Mouse (Mus musculus) G1E (cell line): ENCODE measurements at regions not wholly inside any gene's neighbourhood (a gene's known extent, or its start where the extent isn't known, plus 50 kb on each side); places are given as distances from the start of the nearest gene placed in this dataset.

Source experiments
- CTCF ChIP-seq: IDR thresholded peaks from 2 replicates; pipeline ENCODE4 v1.5.1; 2012; ENCODE audit warnings: low read depth, low read length, inconsistent platforms, mixed read lengths
- GATA1 ChIP-seq: IDR thresholded peaks from 2 replicates; pipeline ENCODE4 v1.6.1; 2012; ENCODE audit warnings: borderline replicate concordance, low read length, inconsistent platforms, mixed read lengths
- GATA2 ChIP-seq: IDR thresholded peaks from 2 replicates; pipeline ENCODE4 v1.6.1; 2012; ENCODE audit warnings: low read depth, low read length, inconsistent platforms, borderline replicate concordance
- POLR2AphosphoS5 ChIP-seq: IDR thresholded peaks from 2 replicates; pipeline ENCODE4 v1.6.1; 2012; ENCODE audit warnings: low read depth, low read length, inconsistent platforms; ENCODE audit not compliant: insufficient replicate concordance
- TAL1 ChIP-seq: conservative IDR thresholded peaks from 2 replicates; pipeline ENCODE4 v1.6.1; 2012; ENCODE audit warnings: low read depth, low read length, inconsistent platforms, mixed read lengths

- no peak for TF ChIP-seq CTCF
- no peak for TF ChIP-seq GATA2
- no peak for TF ChIP-seq POLR2AphosphoS5
- TF ChIP-seq GATA1 = no peak
- no peak for TF ChIP-seq TAL1
Measured at GRCm38 (mm10) chr4:83974214-83975012, 449.1 kb downstream of the Ccdc171 start.
